Mouse (Mus musculus) heart, postnatal 14 days (tissue): ENCODE measurements at regions not wholly inside any gene's neighbourhood (a gene's known extent, or its start where the extent isn't known, plus 50 kb on each side); places are given as distances from the start of the nearest gene placed in this dataset.

ENCODE experiments used
- DNase-seq, 2 experiments: peaks; one replicate each; pipeline ENCODE4 v3.0.0; 2021 to 2022
- intact Hi-C: fragments of 180-260 bp; cut with DNase I; formaldehyde crosslinking; loops from one replicate; pipeline ENCODE4 v1.15.1; 2025

- intact Hi-C loops, result loop anchor here (10.0 kb wide), 2 partner anchors 226 to 326 kb away; partner anchors contain the start of gene Adgrl2
- peak; percentile 27 to 32 for DNase-seq
Measured at GRCm38 (mm10) chr3:149220304-149220951, 230.1 kb upstream of the Adgrl2 start.

GRCm38 (mm10) chr3:149219381-149220303, 229.3 kb upstream of the Adgrl2 start:
- intact Hi-C loops, result loop anchor here (10.0 kb wide), 2 partner anchors 225 to 325 kb away; partner anchors contain the start of gene Adgrl2
- DNase-seq, result peak; percentile 24 to 38

GRCm38 (mm10) chr3:149217916-149218803, 227.8 kb upstream of the Adgrl2 start:
- intact Hi-C loops, result no loop called here
- DNase-seq, result no peak

- intact Hi-C loops, result no loop called here
- no peak for DNase-seq
Measured at GRCm38 (mm10) chr3:149216759-149217400, 226.5 kb upstream of the Adgrl2 start.

- no peak for DNase-seq
- intact Hi-C loops, result no loop called here
Measured at GRCm38 (mm10) chr3:149215691-149216090, 225.3 kb upstream of the Adgrl2 start.

- no peak for DNase-seq
- intact Hi-C loops, result no loop called here
Measured at GRCm38 (mm10) chr3:149211909-149212308, 221.6 kb upstream of the Adgrl2 start.

- intact Hi-C loops, result no loop called here
- no peak for DNase-seq
Measured at GRCm38 (mm10) chr3:149209260-149209659, 218.9 kb upstream of the Adgrl2 start.

GRCm38 (mm10) chr3:149203451-149203850, 213.1 kb upstream of the Adgrl2 start:
- DNase-seq, result no peak
- intact Hi-C loops, result no loop called here

- intact Hi-C loops, result no loop called here
- no peak for DNase-seq
Measured at GRCm38 (mm10) chr3:149196477-149197185, 206.3 kb upstream of the Adgrl2 start.

- DNase-seq, result no peak
- intact Hi-C loops, result no loop called here
Measured at GRCm38 (mm10) chr3:149190856-149191576, 200.7 kb upstream of the Adgrl2 start.

GRCm38 (mm10) chr3:149184136-149184551, 193.8 kb upstream of the Adgrl2 start:
- intact Hi-C loops, result loop anchor here (10.0 kb wide), 2 partner anchors 171 to 189 kb away; partner anchors contain the start of gene Adgrl2
- DNase-seq, result no peak

- DNase-seq, result no peak
- intact Hi-C loops, result loop anchor here (10.0 kb wide), 2 partner anchors 173 to 187 kb away; partner anchors contain the start of gene Adgrl2
Measured at GRCm38 (mm10) chr3:149182095-149182494, 191.7 kb upstream of the Adgrl2 start.

- intact Hi-C loops, result loop anchor here (10.0 kb wide), 2 partner anchors 175 to 185 kb away; partner anchors contain the start of gene Adgrl2
- no peak for DNase-seq
Measured at GRCm38 (mm10) chr3:149180129-149180528, 189.8 kb upstream of the Adgrl2 start.

GRCm38 (mm10) chr3:149179486-149180116, 189.2 kb upstream of the Adgrl2 start:
- DNase-seq, result no peak
- intact Hi-C loops, result loop anchor here (10.0 kb wide), 2 partner anchors 175 to 185 kb away; partner anchors contain the start of gene Adgrl2

GRCm38 (mm10) chr3:149178891-149179290, 188.5 kb upstream of the Adgrl2 start:
- intact Hi-C loops, result no loop called here
- no peak for DNase-seq

GRCm38 (mm10) chr3:149174689-149175390, 184.5 kb upstream of the Adgrl2 start:
- intact Hi-C loops, result no loop called here
- DNase-seq, result no peak

- intact Hi-C loops, result no loop called here
- DNase-seq, result no peak
Measured at GRCm38 (mm10) chr3:149173537-149173936, 183.2 kb upstream of the Adgrl2 start.
